Mouse (Mus musculus) heart, adult 2 months (tissue): ENCODE measurements at regions not wholly inside any gene's neighbourhood (a gene's known extent, or its start where the extent isn't known, plus 50 kb on each side); places are given as distances from the start of the nearest gene placed in this dataset.

ENCODE experiments used
- CTCF ChIP-seq: fragments of 200-600 bp; IDR thresholded peaks from 2 replicates; pipeline ENCODE4 v1.8.1; 2022; ENCODE audit warnings: antibody characterized with exemption, mild to moderate bottlenecking, moderate library complexity
- EP300 ChIP-seq: fragments of 200-500 bp; IDR thresholded peaks from 2 replicates; pipeline ENCODE4 v1.6.1; 2011; ENCODE audit warnings: low read depth, low read length, control low read depth; ENCODE audit not compliant: insufficient read depth
- POLR2A ChIP-seq: fragments of 200-500 bp; IDR thresholded peaks from 2 replicates; pipeline ENCODE4 v1.6.1; 2011; ENCODE audit warnings: mild to moderate bottlenecking, low read depth, low read length, control low read depth; ENCODE audit not compliant: insufficient read depth

GRCm38 (mm10) chr10:98325720-98326119 is 588.5 kb upstream of the Atp2b1 start:
- TF ChIP-seq POLR2A (no peak), EP300 (no peak), CTCF (no peak)
